Mouse (Mus musculus): ENCODE results near the gene Lrrc49. TPM values are rescaled to one million over a fixed set of nuclear protein-coding genes. Genes with fewer than 3 reads are reported as not detected.

Lrrc49 gene
- polyA plus RNA-seq, 1 experiment = 1.1 TPM

GRCm38 (mm10) chr9:60682753-60683152 lies 5.2 kb downstream of the Lrrc49 start:
- peaks cover 6% of the 10 kb centered on the region for H3K4me1 ChIP-seq (replicated peaks; ENCODE audit: control insufficient read depth, insufficient read depth, low read length)
- H3K4me3 ChIP-seq (ENCODE audit: control insufficient read depth, insufficient read depth, low read length) = no peak overlapping the region
- 94% methylated on average over 4 of the region's 4 CpGs for WGBS
- no peaks in the 10 kb centered on the region for H3K27me3 ChIP-seq (ENCODE audit: control insufficient read depth, insufficient read depth, low read length)
- TF ChIP-seq POLR2A (IDR thresholded peaks at IDR 0.05; ENCODE audit: control insufficient read depth, extremely low read depth, insufficient read depth, low read length, poor library complexity) = no peak
- TF ChIP-seq CTCF (IDR thresholded peaks at IDR 0.05; ENCODE audit: borderline replicate concordance, control insufficient read depth, extremely low read depth, insufficient read depth, low read length, poor library complexity) = no peak
- no peaks in the 10 kb centered on the region for H3K36me3 ChIP-seq (ENCODE audit: control insufficient read depth, insufficient read depth, low read length)
- DNase-seq = no peak
- H3K27ac ChIP-seq (ENCODE audit: control insufficient read depth, insufficient read depth, low read length) = no peak overlapping the region

GRCm38 (mm10) chr9:60681005-60681404 lies 7.0 kb downstream of the Lrrc49 start:
- DNase-seq = peak; percentile 5
- WGBS = 91% methylated on average over 3 of the region's 3 CpGs
- Histone ChIP-seq H3K27ac (ENCODE audit: control insufficient read depth, insufficient read depth, low read length) (no peak overlapping the region), H3K4me1 (replicated peaks; ENCODE audit: control insufficient read depth, insufficient read depth, low read length) (no peaks in the 10 kb centered on the region), H3K27me3 (ENCODE audit: control insufficient read depth, insufficient read depth, low read length) (no peaks in the 10 kb centered on the region), H3K36me3 (ENCODE audit: control insufficient read depth, insufficient read depth, low read length) (no peaks in the 10 kb centered on the region), H3K4me3 (ENCODE audit: control insufficient read depth, insufficient read depth, low read length) (no peak overlapping the region)
- TF ChIP-seq CTCF (IDR thresholded peaks at IDR 0.05; ENCODE audit: borderline replicate concordance, control insufficient read depth, extremely low read depth, insufficient read depth, low read length, poor library complexity) = no peak
- no peak for TF ChIP-seq POLR2A (IDR thresholded peaks at IDR 0.05; ENCODE audit: control insufficient read depth, extremely low read depth, insufficient read depth, low read length, poor library complexity)

DNA sequence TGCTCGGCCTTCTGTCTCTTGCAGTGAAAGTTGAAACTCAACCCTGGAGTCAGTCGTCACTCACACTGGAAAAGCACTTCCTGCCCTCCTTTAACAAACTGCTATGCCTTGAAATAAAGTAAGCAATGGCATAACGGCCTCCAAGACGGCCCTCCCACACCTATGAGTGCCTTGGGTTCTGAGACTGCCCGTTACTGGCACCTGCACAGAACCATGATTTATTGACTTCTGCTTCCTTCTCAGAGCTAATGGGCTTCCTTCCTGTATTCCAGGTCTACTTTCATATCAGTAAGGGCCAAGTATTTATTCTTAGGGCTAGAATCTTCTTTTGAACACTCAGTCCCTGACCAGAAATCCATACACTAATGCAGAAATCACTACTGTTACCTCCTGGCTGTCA lies 9.0 kb downstream of the Lrrc49 start:
- TF ChIP-seq POLR2A (IDR thresholded peaks at IDR 0.05; ENCODE audit: control insufficient read depth, extremely low read depth, insufficient read depth, low read length, poor library complexity) (no peak), CTCF (IDR thresholded peaks at IDR 0.05; ENCODE audit: borderline replicate concordance, control insufficient read depth, extremely low read depth, insufficient read depth, low read length, poor library complexity) (no peak)
- WGBS = 50% methylated on average over 5 of the region's 5 CpGs
- H3K4me1 ChIP-seq (replicated peaks; ENCODE audit: control insufficient read depth, insufficient read depth, low read length) = no peaks in the 10 kb centered on the region
- no peak for DNase-seq
- H3K4me3 ChIP-seq (ENCODE audit: control insufficient read depth, insufficient read depth, low read length) = no peak overlapping the region
- no peaks in the 10 kb centered on the region for H3K36me3 ChIP-seq (ENCODE audit: control insufficient read depth, insufficient read depth, low read length)
- H3K27ac ChIP-seq (ENCODE audit: control insufficient read depth, insufficient read depth, low read length) = no peak overlapping the region
- no peaks in the 10 kb centered on the region for H3K27me3 ChIP-seq (ENCODE audit: control insufficient read depth, insufficient read depth, low read length)

DNA sequence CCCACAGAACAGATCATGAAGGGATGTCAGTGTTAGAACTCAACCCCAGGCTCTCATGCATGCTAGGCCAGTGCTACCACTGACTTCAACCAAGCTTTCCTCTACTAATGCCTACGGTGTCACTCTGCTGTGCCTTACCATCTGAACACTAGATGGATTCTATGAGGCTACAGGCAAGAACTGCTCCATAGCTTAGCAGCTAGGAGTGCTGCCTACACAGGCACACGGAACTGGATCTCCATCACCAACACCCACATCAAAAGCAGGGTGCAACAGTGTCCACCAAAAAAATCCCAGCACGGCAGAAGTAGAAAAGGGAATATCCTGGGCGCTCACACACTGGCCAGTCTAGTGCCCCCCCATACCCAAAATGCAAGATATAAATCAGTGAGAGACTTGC lies 11.5 kb downstream of the Lrrc49 start:
- DNase-seq = no peak
- no peaks in the 10 kb centered on the region for H3K36me3 ChIP-seq (ENCODE audit: control insufficient read depth, insufficient read depth, low read length)
- H3K27ac ChIP-seq (ENCODE audit: control insufficient read depth, insufficient read depth, low read length) = no peak overlapping the region
- no peaks in the 10 kb centered on the region for H3K4me1 ChIP-seq (replicated peaks; ENCODE audit: control insufficient read depth, insufficient read depth, low read length)
- no peaks in the 10 kb centered on the region for H3K27me3 ChIP-seq (ENCODE audit: control insufficient read depth, insufficient read depth, low read length)
- no peak overlapping the region for H3K4me3 ChIP-seq (ENCODE audit: control insufficient read depth, insufficient read depth, low read length)
- WGBS = 92% methylated on average over 4 of the region's 4 CpGs
- TF ChIP-seq CTCF (IDR thresholded peaks at IDR 0.05; ENCODE audit: borderline replicate concordance, control insufficient read depth, extremely low read depth, insufficient read depth, low read length, poor library complexity) (no peak), POLR2A (IDR thresholded peaks at IDR 0.05; ENCODE audit: control insufficient read depth, extremely low read depth, insufficient read depth, low read length, poor library complexity) (no peak)

DNA sequence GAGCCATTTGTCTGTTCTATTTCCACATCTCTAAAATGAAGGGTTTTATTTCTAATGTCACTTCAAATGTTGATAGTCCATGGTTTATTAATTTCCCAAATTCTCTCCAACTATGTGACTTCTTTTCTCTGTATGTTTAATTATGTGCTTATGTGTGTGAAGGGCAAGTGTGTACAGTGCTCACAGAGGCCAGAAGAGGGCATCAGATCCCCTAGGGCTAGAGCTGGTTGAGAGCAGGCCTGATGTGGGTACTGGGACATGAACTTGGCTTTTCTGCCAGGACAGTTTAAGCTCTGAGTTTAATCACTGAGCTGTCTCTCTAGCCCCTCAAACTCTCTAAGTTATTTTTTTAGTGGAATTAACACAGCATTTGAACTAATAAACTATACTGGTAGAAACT lies 13.2 kb downstream of the Lrrc49 start:
- H3K4me1 ChIP-seq (replicated peaks; ENCODE audit: control insufficient read depth, insufficient read depth, low read length) = no peaks in the 10 kb centered on the region
- no peak for DNase-seq
- H3K27ac ChIP-seq (ENCODE audit: control insufficient read depth, insufficient read depth, low read length) = no peak overlapping the region
- TF ChIP-seq POLR2A (IDR thresholded peaks at IDR 0.05; ENCODE audit: control insufficient read depth, extremely low read depth, insufficient read depth, low read length, poor library complexity) (no peak), CTCF (IDR thresholded peaks at IDR 0.05; ENCODE audit: borderline replicate concordance, control insufficient read depth, extremely low read depth, insufficient read depth, low read length, poor library complexity) (no peak)
- H3K36me3 ChIP-seq (ENCODE audit: control insufficient read depth, insufficient read depth, low read length) = no peaks in the 10 kb centered on the region
- no peak overlapping the region for H3K4me3 ChIP-seq (ENCODE audit: control insufficient read depth, insufficient read depth, low read length)
- no peaks in the 10 kb centered on the region for H3K27me3 ChIP-seq (ENCODE audit: control insufficient read depth, insufficient read depth, low read length)

GRCm38 (mm10) chr9:60672568-60672967 lies 15.4 kb downstream of the Lrrc49 start:
- WGBS = 96% methylated on average over 6 of the region's 6 CpGs
- Histone ChIP-seq H3K4me3 (ENCODE audit: control insufficient read depth, insufficient read depth, low read length) (no peak overlapping the region), H3K27me3 (ENCODE audit: control insufficient read depth, insufficient read depth, low read length) (no peaks in the 10 kb centered on the region), H3K27ac (ENCODE audit: control insufficient read depth, insufficient read depth, low read length) (no peak overlapping the region), H3K4me1 (replicated peaks; ENCODE audit: control insufficient read depth, insufficient read depth, low read length) (no peaks in the 10 kb centered on the region), H3K36me3 (ENCODE audit: control insufficient read depth, insufficient read depth, low read length) (no peaks in the 10 kb centered on the region)
- no peak for DNase-seq
- no peak for TF ChIP-seq POLR2A (IDR thresholded peaks at IDR 0.05; ENCODE audit: control insufficient read depth, extremely low read depth, insufficient read depth, low read length, poor library complexity)
- no peak for TF ChIP-seq CTCF (IDR thresholded peaks at IDR 0.05; ENCODE audit: borderline replicate concordance, control insufficient read depth, extremely low read depth, insufficient read depth, low read length, poor library complexity)

- H3K27me3 ChIP-seq (ENCODE audit: control insufficient read depth, insufficient read depth, low read length) = no peaks in the 10 kb centered on the region
- 93% methylated on average over 6 of the region's 6 CpGs for WGBS
- DNase-seq = no peak
- no peak overlapping the region for H3K4me3 ChIP-seq (ENCODE audit: control insufficient read depth, insufficient read depth, low read length)
- H3K27ac ChIP-seq (ENCODE audit: control insufficient read depth, insufficient read depth, low read length) = no peak overlapping the region
- no peaks in the 10 kb centered on the region for H3K4me1 ChIP-seq (replicated peaks; ENCODE audit: control insufficient read depth, insufficient read depth, low read length)
- no peaks in the 10 kb centered on the region for H3K36me3 ChIP-seq (ENCODE audit: control insufficient read depth, insufficient read depth, low read length)
- TF ChIP-seq POLR2A (IDR thresholded peaks at IDR 0.05; ENCODE audit: control insufficient read depth, extremely low read depth, insufficient read depth, low read length, poor library complexity) = no peak
- TF ChIP-seq CTCF (IDR thresholded peaks at IDR 0.05; ENCODE audit: borderline replicate concordance, control insufficient read depth, extremely low read depth, insufficient read depth, low read length, poor library complexity) = no peak
These were observed 19.1 kb downstream of the Lrrc49 start for GRCm38 (mm10) chr9:60668886-60669285.

All from thymus, adult 2 months (tissue).